Mouse (Mus musculus): Measurements from ENCODE around the gene Slc9a5. TPM values are rescaled to one million over a fixed set of nuclear protein-coding genes. Genes with fewer than 3 reads are reported as not detected.

Gene Slc9a5
- polyA plus RNA-seq, 1 experiment from 2014 or later = 1.3 TPM

DNA sequence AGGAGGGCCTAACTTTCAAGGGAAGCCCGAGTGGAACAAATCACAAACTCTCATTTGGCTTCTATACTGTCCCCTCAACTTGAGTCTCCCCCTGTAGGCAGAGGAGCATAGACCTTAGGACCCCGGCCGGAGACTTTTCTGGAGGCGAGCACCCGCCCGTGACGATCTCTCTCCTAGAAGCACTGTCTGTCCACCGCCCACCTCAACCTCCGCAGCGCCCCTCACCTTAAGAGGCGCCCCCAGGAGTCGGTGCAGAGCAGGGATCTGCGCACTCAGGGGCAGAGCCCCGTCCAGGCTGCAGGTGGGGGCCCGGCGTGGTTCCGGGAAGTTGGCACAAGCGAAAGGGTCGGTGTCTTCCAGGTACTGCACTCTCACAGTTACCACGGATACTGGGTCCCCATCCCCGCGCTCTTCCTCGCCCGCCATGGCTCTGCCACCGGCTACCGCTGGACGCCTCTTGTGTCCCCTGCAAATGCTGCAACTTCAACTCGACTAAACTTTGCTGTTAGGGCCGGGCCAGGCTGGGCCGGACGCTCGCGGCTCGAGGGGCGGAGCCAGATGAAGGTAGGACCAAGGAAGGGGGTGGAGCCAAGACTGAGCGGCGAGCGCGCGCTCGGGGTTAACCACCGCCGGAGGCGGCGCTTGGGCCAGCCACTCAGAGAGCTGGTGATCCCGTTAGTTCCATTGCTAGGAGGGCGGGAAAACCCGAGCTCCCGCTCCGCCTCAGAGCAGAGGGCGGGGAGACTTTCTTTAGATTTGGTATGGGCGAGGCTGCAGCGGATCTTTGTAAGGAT lies 1.0 kb upstream of the Slc9a5 start, which contains the start of gene Fhod1:
Fhod1 (minus strand) TSS at position 526 of the 794 bp plus-strand sequence.
- H3K4me2 ChIP-seq (ENCODE audit: low read length) = peak within 1 kb of the TSS; percentile 97
- peaks cover 31 to 45% of the 10 kb centered on the region in 2 experiments for H3K4me1 ChIP-seq (ENCODE audit: control insufficient read depth in 2 of 2, insufficient read depth in 2 of 2, low read length in 2 of 2)
- 0 out of 2 replicates have a peak, but pooled peaks cover 5% of the 10 kb centered on the region for H3K36me3 ChIP-seq (ENCODE audit: control insufficient read depth, insufficient read depth, low read length)
- H3K27me3 ChIP-seq (ENCODE audit: control insufficient read depth, insufficient read depth, low read length) = 0 out of 2 replicates have a peak, but pooled peaks cover 5% of the 10 kb centered on the region
- under 1% methylated on average over 52 of the region's 53 CpGs for WGBS
- no peaks in the 10 kb centered on the region for H3K9me3 ChIP-seq (ENCODE audit: control insufficient read depth, low read length)
- peak within 1 kb of the TSS; percentile 78 to 92 for H3K27ac ChIP-seq (replicated peaks in 1 of 2; ENCODE audit: control insufficient read depth in 1 of 2, insufficient read depth in 1 of 2, low read depth in 2 of 2, low read length in 2 of 2)
- peak within 1 kb of the TSS; percentile 78 for H3K9ac ChIP-seq (ENCODE audit: low read length)
- peak within 1 kb of the TSS; percentile 64 to 77 for H3K4me3 ChIP-seq (ENCODE audit: control insufficient read depth in 1 of 2, insufficient read depth in 1 of 2, low read depth in 1 of 2, low read length in 2 of 2)
- ATAC-seq (ENCODE audit: insufficient number of reproducible peaks, insufficient read depth, low FRiP score, low read depth) = peak; percentile 87

GRCm38 (mm10) chr8:105349096-105349771 lies 591 bp downstream of the Slc9a5 start:
- H3K9me3 ChIP-seq (ENCODE audit: control insufficient read depth, low read length) = no peaks in the 10 kb centered on the region
- peak overlapping the region; percentile 78 for H3K9ac ChIP-seq (ENCODE audit: low read length)
- no peaks in the 10 kb centered on the region for H3K36me3 ChIP-seq (ENCODE audit: control insufficient read depth, insufficient read depth, low read length)
- no peak for ATAC-seq (ENCODE audit: insufficient number of reproducible peaks, insufficient read depth, low FRiP score, low read depth)
- H3K4me1 ChIP-seq (ENCODE audit: control insufficient read depth in 2 of 2, insufficient read depth in 2 of 2, low read length in 2 of 2) = peaks cover 30 to 40% of the 10 kb centered on the region in 2 experiments
- no peak overlapping the region for H3K27ac ChIP-seq (replicated peaks in 1 of 2; ENCODE audit: control insufficient read depth in 1 of 2, insufficient read depth in 1 of 2, low read depth in 2 of 2, low read length in 2 of 2)
- H3K4me3 ChIP-seq (ENCODE audit: control insufficient read depth in 1 of 2, insufficient read depth in 1 of 2, low read depth in 1 of 2, low read length in 2 of 2) = peak overlapping the region; percentile 64 to 77
- H3K27me3 ChIP-seq (ENCODE audit: control insufficient read depth, insufficient read depth, low read length) = 0 out of 2 replicates have a peak, but pooled peaks cover 5% of the 10 kb centered on the region
- WGBS = 1% methylated on average over 16 of the region's 48 CpGs
- H3K4me2 ChIP-seq (ENCODE audit: low read length) = peak overlapping the region; percentile 97

DNA sequence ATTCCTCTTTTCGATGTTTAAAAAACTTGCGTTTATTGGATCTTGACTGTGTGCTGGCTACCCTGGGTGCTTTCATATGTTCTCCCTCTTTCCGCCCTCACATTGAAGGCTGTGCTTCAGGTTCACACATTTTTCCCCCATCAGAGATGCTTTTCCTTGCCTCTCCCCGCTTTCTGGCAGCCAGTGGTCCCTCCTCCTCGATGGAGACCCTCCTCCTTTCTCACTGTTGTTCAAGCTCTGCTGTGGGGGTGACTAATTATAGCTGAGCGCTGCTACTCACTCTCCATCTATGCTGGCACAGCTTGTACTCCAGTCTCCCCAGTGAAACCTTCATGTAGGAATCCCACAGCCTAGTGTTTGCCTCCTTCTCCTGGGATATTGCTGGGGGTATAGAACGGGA lies 1.5 kb downstream of the Slc9a5 start:
- no peak for ATAC-seq (ENCODE audit: insufficient number of reproducible peaks, insufficient read depth, low FRiP score, low read depth)
- Histone ChIP-seq H3K4me3 (ENCODE audit: control insufficient read depth in 1 of 2, insufficient read depth in 1 of 2, low read depth in 1 of 2, low read length in 2 of 2) (peak overlapping the region in 1 of 2 experiments; percentile 77; a peak in 1 of 4 replicates), H3K9ac (ENCODE audit: low read length) (no peak overlapping the region), H3K9me3 (ENCODE audit: control insufficient read depth, low read length) (no peaks in the 10 kb centered on the region), H3K27me3 (ENCODE audit: control insufficient read depth, insufficient read depth, low read length) (0 out of 2 replicates have a peak, but pooled peaks cover 5% of the 10 kb centered on the region), H3K4me2 (ENCODE audit: low read length) (peak overlapping the region; percentile 97), H3K36me3 (ENCODE audit: control insufficient read depth, insufficient read depth, low read length) (no peaks in the 10 kb centered on the region), H3K4me1 (ENCODE audit: control insufficient read depth in 2 of 2, insufficient read depth in 2 of 2, low read length in 2 of 2) (peaks cover 28 to 30% of the 10 kb centered on the region in 2 experiments), H3K27ac (replicated peaks in 1 of 2; ENCODE audit: control insufficient read depth in 1 of 2, insufficient read depth in 1 of 2, low read depth in 2 of 2, low read length in 2 of 2) (no peak overlapping the region)
- WGBS = 22% methylated on average over 7 of the region's 7 CpGs

DNA sequence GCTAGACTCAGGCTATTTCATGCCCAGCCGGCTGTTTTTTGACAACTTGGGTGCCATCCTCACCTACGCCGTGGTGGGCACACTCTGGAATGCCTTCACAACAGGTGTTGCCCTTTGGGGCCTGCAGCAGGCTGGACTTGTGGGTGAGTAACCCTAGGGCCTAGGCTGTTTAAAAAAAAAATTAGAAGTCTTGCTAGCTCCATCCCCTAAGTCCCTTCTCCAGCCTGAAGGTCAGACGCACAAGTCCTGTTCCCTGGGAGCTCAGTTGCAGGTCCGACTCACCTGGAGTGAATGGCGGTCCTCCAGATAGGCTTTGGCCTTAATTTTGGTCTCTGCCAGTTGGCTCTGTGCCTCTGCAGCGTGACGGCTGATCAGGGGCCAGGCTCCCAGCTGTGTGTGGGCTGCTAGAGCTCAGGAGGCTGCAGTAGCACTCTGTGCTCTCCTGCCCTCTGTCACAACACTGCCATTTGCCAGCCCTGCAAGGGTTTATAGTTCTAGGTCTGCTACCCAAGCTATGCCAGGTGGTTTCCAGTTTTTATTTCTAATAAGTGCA lies 5.0 kb downstream of the Slc9a5 start:
- no peak for ATAC-seq (ENCODE audit: insufficient number of reproducible peaks, insufficient read depth, low FRiP score, low read depth)
- Histone ChIP-seq H3K4me1 (ENCODE audit: control insufficient read depth in 2 of 2, insufficient read depth in 2 of 2, low read length in 2 of 2) (peaks cover 14 to 15% of the 10 kb centered on the region in 2 experiments), H3K9ac (ENCODE audit: low read length) (no peak overlapping the region)

DNA sequence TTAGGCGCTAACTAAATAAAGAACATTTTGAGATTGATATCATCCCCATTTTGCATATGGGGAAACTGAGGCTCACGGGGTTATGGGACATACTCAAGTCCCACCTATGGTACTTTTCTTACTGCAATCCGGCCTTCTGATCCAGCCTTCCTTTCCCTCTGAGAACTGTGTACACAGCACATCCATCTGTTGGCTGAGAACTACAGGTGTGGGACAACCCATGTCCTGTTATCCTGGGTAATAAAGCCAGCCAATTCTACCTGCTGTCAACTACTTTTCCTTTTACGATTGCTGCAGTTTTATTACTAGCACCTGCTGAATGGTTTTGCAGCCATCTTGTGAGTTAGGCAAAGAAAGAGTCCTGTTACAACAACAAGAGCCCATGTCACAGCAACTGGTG lies 5.9 kb downstream of the Slc9a5 start:
- no peak for ATAC-seq (ENCODE audit: insufficient number of reproducible peaks, insufficient read depth, low FRiP score, low read depth)
- no peak overlapping the region for H3K27ac ChIP-seq (replicated peaks in 1 of 2; ENCODE audit: control insufficient read depth in 1 of 2, insufficient read depth in 1 of 2, low read depth in 2 of 2, low read length in 2 of 2)
- H3K9me3 ChIP-seq (ENCODE audit: control insufficient read depth, low read length) = no peaks in the 10 kb centered on the region
- WGBS = 89% methylated on average over 4 of the region's 4 CpGs
- H3K4me3 ChIP-seq (ENCODE audit: control insufficient read depth in 1 of 2, insufficient read depth in 1 of 2, low read depth in 1 of 2, low read length in 2 of 2) = no peak overlapping the region
- H3K4me2 ChIP-seq (ENCODE audit: low read length) = no peak overlapping the region
- no peaks in the 10 kb centered on the region for H3K36me3 ChIP-seq (ENCODE audit: control insufficient read depth, insufficient read depth, low read length)
- H3K27me3 ChIP-seq (ENCODE audit: control insufficient read depth, insufficient read depth, low read length) = 0 out of 2 replicates have a peak, but pooled peaks cover 5% of the 10 kb centered on the region
- peaks cover 11 to 12% of the 10 kb centered on the region in 2 experiments for H3K4me1 ChIP-seq (ENCODE audit: control insufficient read depth in 2 of 2, insufficient read depth in 2 of 2, low read length in 2 of 2)
- H3K9ac ChIP-seq (ENCODE audit: low read length) = no peak overlapping the region

More for the DNA sequence above, 5.0 kb downstream of the Slc9a5 start:
- Histone ChIP-seq H3K9me3 (ENCODE audit: control insufficient read depth, low read length) (no peaks in the 10 kb centered on the region), H3K4me2 (ENCODE audit: low read length) (no peak overlapping the region), H3K27me3 (ENCODE audit: control insufficient read depth, insufficient read depth, low read length) (0 out of 2 replicates have a peak, but pooled peaks cover 5% of the 10 kb centered on the region), H3K36me3 (ENCODE audit: control insufficient read depth, insufficient read depth, low read length) (no peaks in the 10 kb centered on the region), H3K27ac (replicated peaks in 1 of 2; ENCODE audit: control insufficient read depth in 1 of 2, insufficient read depth in 1 of 2, low read depth in 2 of 2, low read length in 2 of 2) (no peak overlapping the region), H3K4me3 (ENCODE audit: control insufficient read depth in 1 of 2, insufficient read depth in 1 of 2, low read depth in 1 of 2, low read length in 2 of 2) (no peak overlapping the region)
- WGBS = 78% methylated on average over 8 of the region's 8 CpGs

GRCm38 (mm10) chr8:105355179-105356024 lies 6.8 kb downstream of the Slc9a5 start:
- Histone ChIP-seq H3K4me1 (ENCODE audit: control insufficient read depth in 2 of 2, insufficient read depth in 2 of 2, low read length in 2 of 2) (peaks cover 5 to 7% of the 10 kb centered on the region in 2 experiments; a peak in 3 of 4 replicates), H3K9me3 (ENCODE audit: control insufficient read depth, low read length) (no peaks in the 10 kb centered on the region), H3K4me3 (ENCODE audit: control insufficient read depth in 1 of 2, insufficient read depth in 1 of 2, low read depth in 1 of 2, low read length in 2 of 2) (no peak overlapping the region), H3K27me3 (ENCODE audit: control insufficient read depth, insufficient read depth, low read length) (0 out of 2 replicates have a peak, but pooled peaks cover 5% of the 10 kb centered on the region), H3K36me3 (ENCODE audit: control insufficient read depth, insufficient read depth, low read length) (no peaks in the 10 kb centered on the region), H3K4me2 (ENCODE audit: low read length) (no peak overlapping the region), H3K27ac (replicated peaks in 1 of 2; ENCODE audit: control insufficient read depth in 1 of 2, insufficient read depth in 1 of 2, low read depth in 2 of 2, low read length in 2 of 2) (no peak overlapping the region), H3K9ac (ENCODE audit: low read length) (no peak overlapping the region)
- 70% methylated on average over 26 of the region's 26 CpGs for WGBS
- no peak for ATAC-seq (ENCODE audit: insufficient number of reproducible peaks, insufficient read depth, low FRiP score, low read depth)

- peaks cover 2 to 3% of the 10 kb centered on the region in 2 experiments; a peak in 2 of 4 replicates for H3K4me1 ChIP-seq (ENCODE audit: control insufficient read depth in 2 of 2, insufficient read depth in 2 of 2, low read length in 2 of 2)
- H3K9ac ChIP-seq (ENCODE audit: low read length) = no peak overlapping the region
- 88% methylated on average over 14 of the region's 14 CpGs for WGBS
- no peak for ATAC-seq (ENCODE audit: insufficient number of reproducible peaks, insufficient read depth, low FRiP score, low read depth)
- H3K36me3 ChIP-seq (ENCODE audit: control insufficient read depth, insufficient read depth, low read length) = no peaks in the 10 kb centered on the region
- no peaks in the 10 kb centered on the region for H3K9me3 ChIP-seq (ENCODE audit: control insufficient read depth, low read length)
- no peak overlapping the region for H3K27ac ChIP-seq (replicated peaks in 1 of 2; ENCODE audit: control insufficient read depth in 1 of 2, insufficient read depth in 1 of 2, low read depth in 2 of 2, low read length in 2 of 2)
- no peak overlapping the region for H3K4me3 ChIP-seq (ENCODE audit: control insufficient read depth in 1 of 2, insufficient read depth in 1 of 2, low read depth in 1 of 2, low read length in 2 of 2)
- H3K27me3 ChIP-seq (ENCODE audit: control insufficient read depth, insufficient read depth, low read length) = no peaks in the 10 kb centered on the region
- no peak overlapping the region for H3K4me2 ChIP-seq (ENCODE audit: low read length)
Measured at GRCm38 (mm10) chr8:105356681-105357080, 8.0 kb downstream of the Slc9a5 start.
